Mouse (Mus musculus) small intestine, adult 2 months (tissue): ENCODE measurements around the gene Ctxn2. TPM values are rescaled to one million over a fixed set of nuclear protein-coding genes. Genes with fewer than 3 reads are reported as not detected.

Experiments
- H3K27ac ChIP-seq: fragments of 200-500 bp; 2 replicates; pipeline ENCODE4 v1.5.1; 2012; ENCODE audit warnings: low read depth, low read length, control low read depth, inconsistent platforms; ENCODE audit not compliant: insufficient read depth
- H3K27me3 ChIP-seq: fragments of 200-500 bp; 2 replicates; pipeline ENCODE4 v1.6.1; 2012; ENCODE audit warnings: mild to moderate bottlenecking, moderate library complexity, low read length, inconsistent platforms; ENCODE audit not compliant: control insufficient read depth, insufficient read depth
- H3K36me3 ChIP-seq: fragments of 200-500 bp; 2 replicates; pipeline ENCODE4 v1.6.1; 2012; ENCODE audit warnings: mild to moderate bottlenecking, low read length, control low read depth, inconsistent platforms; ENCODE audit not compliant: control insufficient read depth, insufficient read depth
- H3K4me1 ChIP-seq: fragments of 200-500 bp; 2 replicates; pipeline ENCODE4 v1.6.1; 2012; ENCODE audit warnings: low read length, inconsistent platforms, mixed read lengths; ENCODE audit not compliant: control insufficient read depth, insufficient read depth, insufficient read length
- H3K4me3 ChIP-seq: fragments of 200-500 bp; 2 replicates; pipeline ENCODE4 v1.5.1; 2012; ENCODE audit warnings: low read depth, mild to moderate bottlenecking, control low read depth, inconsistent platforms, low read length, moderate library complexity
- CTCF ChIP-seq: fragments of 200-500 bp; IDR thresholded peaks from 2 replicates; pipeline ENCODE4 v1.5.1; 2012; ENCODE audit warnings: low read depth, mild to moderate bottlenecking, control low read depth, inconsistent platforms, low read length, moderate library complexity, mixed read lengths; ENCODE audit not compliant: insufficient replicate concordance, insufficient read length; ENCODE audit errors: extremely low read depth
- POLR2A ChIP-seq: fragments of 200-500 bp; IDR thresholded peaks from 2 replicates; pipeline ENCODE4 v1.6.1; 2012; ENCODE audit warnings: low read depth, mild to moderate bottlenecking, control low read depth, inconsistent platforms, low read length, moderate library complexity
- WGBS: fragments of 180-500 bp; shearing (Covaris S2); methylation state at CpG from one replicate; pipeline ENCODE4 v1.1.7; 2018; 5-methylcytosine and 5-hydroxymethylcytosine counted together
- polyA plus RNA-seq: library from polyadenylated mRNA; depleted of rRNA; stranded (reverse); fragments of >200 nt; gene quantifications from 2 replicates; pipeline ENCODE4 v1.2.3, GENCODE M21; 2012

Ctxn2 gene
- polyA plus RNA-seq, 1 experiment: not detected

- H3K4me1 ChIP-seq: no peaks in the 10 kb centered on the region
- H3K27ac ChIP-seq: no peak overlapping the region
- H3K4me3 ChIP-seq: peak overlapping the region; percentile 84
- H3K27me3 ChIP-seq: 0 out of 2 replicates have a peak, but pooled peaks cover 3% of the 10 kb centered on the region
- no peaks in the 10 kb centered on the region for H3K36me3 ChIP-seq
- TF ChIP-seq POLR2A: no peak
- no peak for TF ChIP-seq CTCF
- WGBS: 2% methylated on average over 49 of the region's 59 CpGs
Observed at GRCm38 (mm10) chr2:125122624-125123476, 13.6 kb upstream of the Ctxn2 start.

GRCm38 (mm10) chr2:125123477-125123852 is 13.0 kb upstream of the Ctxn2 start, which contains the start of gene Myef2:
Gene Myef2, minus strand, starts transcription at chr2:125123661.
- WGBS: 1% methylated on average over 47 of the region's 48 CpGs
- peak within 1 kb of the TSS; percentile 84 for H3K4me3 ChIP-seq
- H3K36me3 ChIP-seq: no peaks in the 10 kb centered on the region
- H3K4me1 ChIP-seq: no peaks in the 10 kb centered on the region
- H3K27ac ChIP-seq: no peak within 1 kb of the TSS
- 0 out of 2 replicates have a peak, but pooled peaks cover 3% of the 10 kb centered on the region for H3K27me3 ChIP-seq
- no peak for TF ChIP-seq POLR2A
- no peak for TF ChIP-seq CTCF

- H3K27ac ChIP-seq: no peak overlapping the region
- H3K4me3 ChIP-seq: no peak overlapping the region
- 44% methylated on average over 4 of the region's 4 CpGs for WGBS
- no peak for TF ChIP-seq CTCF
- TF ChIP-seq POLR2A: no peak
- no peaks in the 10 kb centered on the region for H3K36me3 ChIP-seq
- H3K4me1 ChIP-seq: no peaks in the 10 kb centered on the region
- H3K27me3 ChIP-seq: 0 out of 2 replicates have a peak, but pooled peaks cover 3% of the 10 kb centered on the region
Observed at GRCm38 (mm10) chr2:125125824-125126223, 10.7 kb upstream of the Ctxn2 start.

- WGBS: 42% methylated on average over 3 of the region's 3 CpGs
- TF ChIP-seq POLR2A (no peak), CTCF (no peak)
Observed at GRCm38 (mm10) chr2:125126792-125127191, 9.7 kb upstream of the Ctxn2 start.

GRCm38 (mm10) chr2:125134113-125134512 is 2.4 kb upstream of the Ctxn2 start:
- WGBS: 39% methylated on average over 4 of the region's 4 CpGs
- Histone ChIP-seq H3K27ac (no peak overlapping the region), H3K27me3 (peaks cover 3% of the 10 kb centered on the region; the same call in 1 of the 2 replicates), H3K4me1 (no peaks in the 10 kb centered on the region), H3K4me3 (no peak overlapping the region), H3K36me3 (no peaks in the 10 kb centered on the region)
- TF ChIP-seq POLR2A (no peak), CTCF (no peak)

More at GRCm38 (mm10) chr2:125126792-125127191, 9.7 kb upstream of the Ctxn2 start:
- 0 out of 2 replicates have a peak, but pooled peaks cover 3% of the 10 kb centered on the region for H3K27me3 ChIP-seq
- no peak overlapping the region for H3K27ac ChIP-seq
- H3K4me1 ChIP-seq: no peaks in the 10 kb centered on the region
- H3K4me3 ChIP-seq: no peak overlapping the region
- H3K36me3 ChIP-seq: no peaks in the 10 kb centered on the region

GRCm38 (mm10) chr2:125136846-125137245 is 354 bp downstream of the Ctxn2 start:
- Histone ChIP-seq H3K4me1 (no peaks in the 10 kb centered on the region), H3K36me3 (no peaks in the 10 kb centered on the region), H3K27ac (no peak overlapping the region), H3K27me3 (peaks cover 3% of the 10 kb centered on the region; the same call in 1 of the 2 replicates), H3K4me3 (no peak overlapping the region)
- 27% methylated on average over 7 of the region's 7 CpGs for WGBS
- TF ChIP-seq CTCF: no peak

- H3K4me3 ChIP-seq: no peak overlapping the region
- no peak for TF ChIP-seq CTCF
- no peak for TF ChIP-seq POLR2A
- H3K36me3 ChIP-seq: no peaks in the 10 kb centered on the region
- H3K27ac ChIP-seq: no peak overlapping the region
- H3K27me3 ChIP-seq: no peaks in the 10 kb centered on the region
- H3K4me1 ChIP-seq: no peaks in the 10 kb centered on the region
Observed at GRCm38 (mm10) chr2:125142336-125142735, 5.8 kb downstream of the Ctxn2 start.
